Mouse (Mus musculus): Measurements from ENCODE around the gene Atox1. TPM values are rescaled to one million over a fixed set of nuclear protein-coding genes. Genes with fewer than 3 reads are reported as not detected.

Gene Atox1
- polyA plus RNA-seq, 1 experiment from 2014 or later: 292 TPM

- peaks cover 9% of the 10 kb centered on the region; the same call in 1 of the 2 replicates for H3K36me3 ChIP-seq (ENCODE audit: control insufficient read depth, insufficient read depth, low read length)
- WGBS: 98% methylated on average over 2 of the region's 2 CpGs
- H3K4me1 ChIP-seq (ENCODE audit: control insufficient read depth, insufficient read depth, low read length): no peaks in the 10 kb centered on the region
- ATAC-seq (no peak), DNase-seq (ENCODE audit: low spot score) (no peak)
- H3K9me3 ChIP-seq (replicated peaks; ENCODE audit: control insufficient read depth, low read length): no peaks in the 10 kb centered on the region
- no peaks in the 10 kb centered on the region for H3K27me3 ChIP-seq (replicated peaks; ENCODE audit: control insufficient read depth, insufficient read depth, low read length)
- H3K4me2 ChIP-seq (ENCODE audit: low read length): no peak overlapping the region
- no peak overlapping the region for H3K4me3 ChIP-seq (ENCODE audit: low read depth, low read length)
- no peak overlapping the region for H3K9ac ChIP-seq (ENCODE audit: low read length)
- H3K27ac ChIP-seq (ENCODE audit: low read depth, low read length): no peak overlapping the region
These were observed 60.2 kb downstream of the Atox1 start for GRCm38 (mm10) chr11:55400863-55401262.

GRCm38 (mm10) chr11:55398371-55398770, 62.7 kb downstream of the Atox1 start:
- H3K4me2 ChIP-seq (ENCODE audit: low read length): no peak overlapping the region
- DNase-seq (ENCODE audit: low spot score) (no peak), ATAC-seq (no peak)
- 91% methylated on average over 8 of the region's 8 CpGs for WGBS
- no peak overlapping the region for H3K27ac ChIP-seq (ENCODE audit: low read depth, low read length)
- no peaks in the 10 kb centered on the region for H3K27me3 ChIP-seq (replicated peaks; ENCODE audit: control insufficient read depth, insufficient read depth, low read length)
- H3K9me3 ChIP-seq (replicated peaks; ENCODE audit: control insufficient read depth, low read length): no peaks in the 10 kb centered on the region
- H3K9ac ChIP-seq (ENCODE audit: low read length): no peak overlapping the region
- H3K36me3 ChIP-seq (ENCODE audit: control insufficient read depth, insufficient read depth, low read length): peaks cover 9% of the 10 kb centered on the region; the same call in 1 of the 2 replicates
- no peaks in the 10 kb centered on the region for H3K4me1 ChIP-seq (ENCODE audit: control insufficient read depth, insufficient read depth, low read length)
- no peak overlapping the region for H3K4me3 ChIP-seq (ENCODE audit: low read depth, low read length)

GRCm38 (mm10) chr11:55397441-55397840, 63.6 kb downstream of the Atox1 start:
- no peak overlapping the region for H3K9ac ChIP-seq (ENCODE audit: low read length)
- no peaks in the 10 kb centered on the region for H3K27me3 ChIP-seq (replicated peaks; ENCODE audit: control insufficient read depth, insufficient read depth, low read length)
- ATAC-seq: no peak
- H3K4me1 ChIP-seq (ENCODE audit: control insufficient read depth, insufficient read depth, low read length): no peaks in the 10 kb centered on the region
- no peak overlapping the region for H3K4me3 ChIP-seq (ENCODE audit: low read depth, low read length)
- no peaks in the 10 kb centered on the region for H3K9me3 ChIP-seq (replicated peaks; ENCODE audit: control insufficient read depth, low read length)
- WGBS: 96% methylated on average over 9 of the region's 9 CpGs
- no peak for DNase-seq (ENCODE audit: low spot score)
- H3K36me3 ChIP-seq (ENCODE audit: control insufficient read depth, insufficient read depth, low read length): peaks cover 9% of the 10 kb centered on the region; the same call in 1 of the 2 replicates
- no peak overlapping the region for H3K27ac ChIP-seq (ENCODE audit: low read depth, low read length)
- H3K4me2 ChIP-seq (ENCODE audit: low read length): no peak overlapping the region

GRCm38 (mm10) chr11:55397036-55397435, 64.0 kb downstream of the Atox1 start:
- Histone ChIP-seq H3K4me2 (ENCODE audit: low read length) (no peak overlapping the region), H3K4me1 (ENCODE audit: control insufficient read depth, insufficient read depth, low read length) (no peaks in the 10 kb centered on the region), H3K27ac (ENCODE audit: low read depth, low read length) (no peak overlapping the region), H3K9me3 (replicated peaks; ENCODE audit: control insufficient read depth, low read length) (no peaks in the 10 kb centered on the region), H3K9ac (ENCODE audit: low read length) (no peak overlapping the region), H3K36me3 (ENCODE audit: control insufficient read depth, insufficient read depth, low read length) (peaks cover 9% of the 10 kb centered on the region; the same call in 1 of the 2 replicates), H3K4me3 (ENCODE audit: low read depth, low read length) (no peak overlapping the region), H3K27me3 (replicated peaks; ENCODE audit: control insufficient read depth, insufficient read depth, low read length) (no peaks in the 10 kb centered on the region)
- 97% methylated on average over 2 of the region's 2 CpGs for WGBS
- no peak for DNase-seq (ENCODE audit: low spot score)
- ATAC-seq: no peak

Small RNAs within 50 kb of the gene (microRNA-seq; reads per million reads assigned to microRNA genes)
- not detected for gene Mir7652

Other genes starting within 250 kb of the Atox1 start
- gene Fat2, start 124.7 kb downstream of the Atox1 start, polyA plus RNA-seq (2014; fragmentation: Nextera tagmentation; extraction: Ambion mirVana): 0.03 and 0.05 TPM in 2 replicates
- 300 and 365 TPM in 2 replicates for gene Sparc, start 38.1 kb downstream of the Atox1 start, polyA plus RNA-seq (2014; fragmentation: Nextera tagmentation; extraction: Ambion mirVana)
- 141 and 146 TPM in 2 replicates for gene G3bp1, start 8.4 kb upstream of the Atox1 start, polyA plus RNA-seq (2014; fragmentation: Nextera tagmentation; extraction: Ambion mirVana)
- not detected in 2 replicates for gene Glra1, start 147.0 kb upstream of the Atox1 start, polyA plus RNA-seq (2014; fragmentation: Nextera tagmentation; extraction: Ambion mirVana)

All from forebrain, embryonic 14.5 days (tissue).